Mouse (Mus musculus) stomach, postnatal 0 days (tissue): ENCODE measurements at regions not wholly inside any gene's neighbourhood (a gene's known extent, or its start where the extent isn't known, plus 50 kb on each side); places are given as distances from the start of the nearest gene placed in this dataset.

ENCODE experiments used
- ATAC-seq: fragments of 200-750 bp; cut with Nextera tagmentation; 2 replicates; pipeline ENCODE4 v1.8.0; 2017; ENCODE audit not compliant: low FRiP score, low TSS enrichment
- DNase-seq: peaks from one replicate; pipeline ENCODE4 v3.0.0-alpha.2; 2016; ENCODE audit warnings: low spot score
- H3K27ac ChIP-seq: fragments of 300-500 bp; sonication (generic); replicated peaks from 2 replicates; pipeline ENCODE4 v1.5.1; 2014; ENCODE audit warnings: mild to moderate bottlenecking, control low read depth
- H3K27me3 ChIP-seq: fragments of 300-500 bp; sonication (generic); 2 replicates; pipeline ENCODE4 v1.6.1; 2014; ENCODE audit warnings: low read length; ENCODE audit not compliant: control insufficient read depth, insufficient read depth
- H3K36me3 ChIP-seq: fragments of 300-500 bp; sonication (generic); 2 replicates; pipeline ENCODE4 v1.6.1; 2014; ENCODE audit warnings: low read length, mixed read lengths; ENCODE audit not compliant: control insufficient read depth, insufficient read depth
- H3K4me1 ChIP-seq: fragments of 300-500 bp; sonication (generic); replicated peaks from 2 replicates; pipeline ENCODE4 v1.6.1; 2014; ENCODE audit warnings: antibody characterized with exemption; ENCODE audit not compliant: control insufficient read depth, insufficient read depth
- H3K4me2 ChIP-seq: fragments of 300-500 bp; sonication (generic); replicated peaks from 2 replicates; pipeline ENCODE4 v1.6.1; 2014; ENCODE audit warnings: low read depth, mild to moderate bottlenecking, control low read depth, moderate library complexity
- H3K4me3 ChIP-seq: fragments of 300-500 bp; sonication (generic); 2 replicates; pipeline ENCODE4 v1.5.1; 2014; ENCODE audit warnings: low read depth, low read length, control low read depth
- H3K9ac ChIP-seq: fragments of 300-500 bp; sonication (generic); 2 replicates; pipeline ENCODE4 v1.6.1; 2014; ENCODE audit warnings: mild to moderate bottlenecking, low read length, control low read depth, mixed read lengths
- H3K9me3 ChIP-seq: fragments of 300-500 bp; sonication (generic); 2 replicates; pipeline ENCODE4 v1.6.1; 2016; ENCODE audit warnings: low read length; ENCODE audit not compliant: control insufficient read depth
- CTCF ChIP-seq: IDR thresholded peaks from 2 replicates; pipeline ENCODE4 v1.5.1; 2016; ENCODE audit warnings: antibody characterized with exemption, low read depth, mild to moderate bottlenecking, moderate library complexity
- EP300 ChIP-seq: optimal IDR thresholded peaks from 2 replicates; pipeline ENCODE3; 2016; ENCODE audit warnings: antibody characterized with exemption
- WGBS: fragments of 180-500 bp; shearing (Covaris S2); extraction: QIAGEN DNeasy Blood & Tissue Kit; methylation state at CpG from one replicate; pipeline ENCODE4 v1.1.7; 2014; 5-methylcytosine and 5-hydroxymethylcytosine counted together

- Histone ChIP-seq H3K9me3 (no peaks in the 10 kb centered on the region), H3K4me2 (no peak overlapping the region), H3K4me1 (no peaks in the 10 kb centered on the region), H3K27ac (no peak overlapping the region), H3K36me3 (no peaks in the 10 kb centered on the region), H3K4me3 (no peak overlapping the region), H3K9ac (no peak overlapping the region), H3K27me3 (no peaks in the 10 kb centered on the region)
- TF ChIP-seq CTCF: no peak
- no peak for ATAC-seq
- 55% methylated on average over 2 of the region's 2 CpGs for WGBS
- no peak for DNase-seq
Measured at GRCm38 (mm10) chr9:52454445-52454844, 225.1 kb downstream of the AI593442 start.

- no peak overlapping the region for H3K4me3 ChIP-seq
- no peak overlapping the region for H3K4me2 ChIP-seq
- no peak overlapping the region for H3K9ac ChIP-seq
- ATAC-seq: no peak
- 83% methylated on average over 3 of the region's 3 CpGs for WGBS
- no peaks in the 10 kb centered on the region for H3K27me3 ChIP-seq
- H3K27ac ChIP-seq: no peak overlapping the region
- TF ChIP-seq EP300: no peak
- TF ChIP-seq CTCF: no peak
- DNase-seq: no peak
- no peaks in the 10 kb centered on the region for H3K36me3 ChIP-seq
- no peaks in the 10 kb centered on the region for H3K4me1 ChIP-seq
- no peaks in the 10 kb centered on the region for H3K9me3 ChIP-seq
Measured at GRCm38 (mm10) chr9:52451792-52452191, 227.8 kb downstream of the AI593442 start.

GRCm38 (mm10) chr9:52448245-52448644, 231.3 kb downstream of the AI593442 start:
- TF ChIP-seq EP300 (no peak), CTCF (no peak)
- DNase-seq (no peak), ATAC-seq (no peak)
- Histone ChIP-seq H3K4me1 (no peaks in the 10 kb centered on the region), H3K9ac (no peak overlapping the region), H3K36me3 (no peaks in the 10 kb centered on the region), H3K9me3 (no peaks in the 10 kb centered on the region), H3K27ac (no peak overlapping the region), H3K27me3 (no peaks in the 10 kb centered on the region), H3K4me3 (no peak overlapping the region), H3K4me2 (no peak overlapping the region)

GRCm38 (mm10) chr9:52443228-52443627, 236.4 kb downstream of the AI593442 start:
- H3K4me3 ChIP-seq: no peak overlapping the region
- no peak overlapping the region for H3K9ac ChIP-seq
- 86% methylated on average over 7 of the region's 7 CpGs for WGBS
- no peaks in the 10 kb centered on the region for H3K36me3 ChIP-seq
- H3K4me2 ChIP-seq: no peak overlapping the region
- no peaks in the 10 kb centered on the region for H3K4me1 ChIP-seq
- no peaks in the 10 kb centered on the region for H3K27me3 ChIP-seq
- H3K27ac ChIP-seq: no peak overlapping the region
- H3K9me3 ChIP-seq: no peaks in the 10 kb centered on the region
- TF ChIP-seq EP300 (no peak), CTCF (no peak)
- DNase-seq: no peak
- ATAC-seq: no peak

GRCm38 (mm10) chr9:52434215-52434614, 245.4 kb downstream of the AI593442 start:
- ATAC-seq: no peak
- 67% methylated on average over 4 of the region's 4 CpGs for WGBS

GRCm38 (mm10) chr9:52425413-52425812, 254.2 kb downstream of the AI593442 start:
- Histone ChIP-seq H3K27me3 (no peaks in the 10 kb centered on the region), H3K9ac (no peak overlapping the region), H3K4me3 (no peak overlapping the region), H3K36me3 (no peaks in the 10 kb centered on the region), H3K27ac (no peak overlapping the region), H3K4me2 (no peak overlapping the region), H3K4me1 (no peaks in the 10 kb centered on the region), H3K9me3 (no peaks in the 10 kb centered on the region)
- ATAC-seq: no peak
- TF ChIP-seq CTCF (no peak), EP300 (no peak)
- DNase-seq: no peak
- 65% methylated on average over 4 of the region's 4 CpGs for WGBS

More at GRCm38 (mm10) chr9:52434215-52434614, 245.4 kb downstream of the AI593442 start:
- Histone ChIP-seq H3K9me3 (no peaks in the 10 kb centered on the region), H3K36me3 (no peaks in the 10 kb centered on the region), H3K4me1 (no peaks in the 10 kb centered on the region), H3K27me3 (no peaks in the 10 kb centered on the region), H3K9ac (no peak overlapping the region), H3K4me3 (no peak overlapping the region), H3K27ac (no peak overlapping the region), H3K4me2 (no peak overlapping the region)
- no peak for DNase-seq
- no peak for TF ChIP-seq CTCF
- no peak for TF ChIP-seq EP300

GRCm38 (mm10) chr9:52422622-52423021, 254.2 kb upstream of the Zc3h12c start:
- no peaks in the 10 kb centered on the region for H3K27me3 ChIP-seq

More at GRCm38 (mm10) chr9:52422622-52423021, 254.2 kb upstream of the Zc3h12c start:
- 74% methylated on average over 3 of the region's 3 CpGs for WGBS
- H3K9me3 ChIP-seq: no peaks in the 10 kb centered on the region
- H3K27ac ChIP-seq: no peak overlapping the region
- no peak overlapping the region for H3K9ac ChIP-seq
- TF ChIP-seq CTCF (no peak), EP300 (no peak)
- no peaks in the 10 kb centered on the region for H3K36me3 ChIP-seq
- H3K4me2 ChIP-seq: no peak overlapping the region
- ATAC-seq (no peak), DNase-seq (no peak)
- H3K4me1 ChIP-seq: no peaks in the 10 kb centered on the region
- no peak overlapping the region for H3K4me3 ChIP-seq
